Mouse (Mus musculus) bone marrow, adult 2 months (tissue): Measurements from ENCODE around the gene Chil1.

Experiments
- CTCF ChIP-seq: fragments of 200-500 bp; IDR thresholded peaks from 2 replicates; pipeline ENCODE4 v1.5.1; 2011; ENCODE audit warnings: low read length, control low read depth; ENCODE audit not compliant: control insufficient read depth, insufficient read depth
- POLR2A ChIP-seq: fragments of 200-500 bp; IDR thresholded peaks from 2 replicates; pipeline ENCODE4 v1.6.1; 2011; ENCODE audit warnings: low read depth, mild to moderate bottlenecking, control low read depth, low read length, borderline replicate concordance; ENCODE audit not compliant: control insufficient read depth

DNA sequence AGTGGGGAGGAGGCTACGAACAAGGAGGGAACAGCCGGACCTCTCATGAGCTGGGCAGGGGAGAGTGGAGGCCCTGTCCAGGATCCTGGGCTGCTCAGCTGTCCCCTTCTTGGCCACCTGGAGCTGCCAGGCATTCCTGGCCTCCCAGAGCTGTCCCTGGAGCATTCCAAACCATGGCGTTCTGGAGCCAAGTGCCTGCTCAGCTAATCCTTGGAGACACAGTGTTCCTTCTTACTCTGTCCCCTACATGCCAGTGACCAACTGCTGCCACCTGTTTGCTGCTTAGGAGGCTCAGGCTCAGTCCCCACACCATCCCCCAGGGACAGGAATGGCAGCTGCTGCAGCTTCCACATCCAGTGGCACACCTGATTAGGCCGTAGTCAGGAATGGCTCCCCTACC, 14.0 kb downstream of the Chil1 start:
- TF ChIP-seq CTCF (no peak), POLR2A (no peak)
